Mouse (Mus musculus): ENCODE results near the gene Cd52. TPM values are rescaled to one million over a fixed set of nuclear protein-coding genes. Genes with fewer than 3 reads are reported as not detected.
"Not testable (repeated sequence)": the region's sequence is repeated elsewhere in the genome, so short reads cannot be mapped to it uniquely, and the experiment has no call there.

Gene Cd52
- total RNA-seq (2021): 1 to 10 TPM; 1.4 to 2.7 TPM

DNA sequence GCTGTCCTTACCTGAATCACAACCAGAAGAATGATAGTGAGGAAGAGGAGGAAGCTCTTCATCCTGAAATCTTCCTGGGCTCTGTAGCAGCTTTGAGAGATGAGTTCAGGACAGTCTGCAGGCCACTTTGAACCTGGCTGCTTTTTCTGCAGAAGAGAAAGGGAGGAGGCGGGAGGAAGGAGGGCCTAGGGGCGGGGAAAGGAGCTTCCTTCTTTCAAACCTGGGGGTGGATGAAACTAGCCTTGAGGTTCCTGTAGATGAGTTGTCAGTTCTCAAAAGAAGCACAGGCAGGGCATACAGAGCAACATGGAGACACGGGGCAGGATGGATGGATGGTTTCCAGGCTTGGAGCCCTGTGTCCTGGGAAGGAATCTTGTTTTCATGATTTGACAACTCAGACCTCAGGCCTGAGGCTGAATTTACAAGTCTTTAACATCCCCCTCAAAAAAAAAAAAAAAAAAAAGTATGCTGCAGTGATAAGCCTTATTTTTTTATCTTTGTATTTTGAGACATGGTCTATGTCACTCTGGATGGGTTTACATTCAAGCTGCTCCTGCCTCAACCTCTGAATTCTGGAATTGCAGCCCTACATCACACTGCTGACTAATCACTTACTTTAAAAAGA lies at the start of gene Cd52:
Gene Cd52 (minus strand): TSS at position 160 of the 625 bp plus-strand sequence.
- no peak for DNase-seq (ENCODE audit: low spot score in 2 of 2)
- intact Hi-C loops (cut with DNase I): no loop called here

DNA sequence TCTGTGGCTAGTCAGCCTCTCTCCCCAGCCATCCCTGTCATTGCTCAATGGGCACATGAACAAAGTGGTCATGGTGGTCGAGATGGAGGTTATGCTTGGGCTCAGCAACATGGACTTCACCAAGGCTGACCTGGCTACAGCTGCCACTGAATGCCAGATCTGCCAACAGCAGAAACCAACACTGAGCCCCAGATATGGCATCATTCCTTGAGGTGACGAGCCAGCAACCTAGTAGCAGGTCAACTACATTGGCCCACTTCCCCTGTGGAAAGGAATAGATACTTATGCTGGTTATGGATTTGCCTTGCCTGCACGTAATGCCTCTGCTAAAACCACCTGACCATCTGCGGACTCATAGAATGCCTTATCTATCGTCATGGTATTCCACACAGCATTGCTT lies 49.4 kb upstream of the Cd52 start:
- DNase-seq (ENCODE audit: low spot score in 2 of 2); intact Hi-C loops (cut with DNase I): not testable (repeated sequence)

DNA sequence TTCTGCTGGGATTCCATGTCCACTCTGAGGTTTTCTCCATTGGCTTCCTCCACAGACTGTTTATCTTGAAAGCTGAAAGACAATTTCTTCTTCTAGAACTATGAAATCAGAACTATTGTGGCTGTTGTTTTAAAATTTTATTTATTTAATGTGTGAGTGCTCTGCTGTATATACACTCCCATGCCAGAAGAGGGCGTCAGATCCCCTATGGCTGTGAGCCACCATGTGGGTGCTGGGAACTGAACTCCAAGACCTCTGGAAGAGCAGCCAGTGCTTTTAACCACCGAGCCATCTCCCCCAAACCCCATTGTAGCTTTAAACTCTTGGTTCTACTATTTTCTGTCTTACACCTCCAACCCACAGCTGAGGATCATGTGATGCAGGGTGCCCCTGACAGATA lies 44.0 kb upstream of the Cd52 start:
- no peak for DNase-seq (ENCODE audit: low spot score in 2 of 2)
- intact Hi-C loops (cut with DNase I): no loop called here

DNA sequence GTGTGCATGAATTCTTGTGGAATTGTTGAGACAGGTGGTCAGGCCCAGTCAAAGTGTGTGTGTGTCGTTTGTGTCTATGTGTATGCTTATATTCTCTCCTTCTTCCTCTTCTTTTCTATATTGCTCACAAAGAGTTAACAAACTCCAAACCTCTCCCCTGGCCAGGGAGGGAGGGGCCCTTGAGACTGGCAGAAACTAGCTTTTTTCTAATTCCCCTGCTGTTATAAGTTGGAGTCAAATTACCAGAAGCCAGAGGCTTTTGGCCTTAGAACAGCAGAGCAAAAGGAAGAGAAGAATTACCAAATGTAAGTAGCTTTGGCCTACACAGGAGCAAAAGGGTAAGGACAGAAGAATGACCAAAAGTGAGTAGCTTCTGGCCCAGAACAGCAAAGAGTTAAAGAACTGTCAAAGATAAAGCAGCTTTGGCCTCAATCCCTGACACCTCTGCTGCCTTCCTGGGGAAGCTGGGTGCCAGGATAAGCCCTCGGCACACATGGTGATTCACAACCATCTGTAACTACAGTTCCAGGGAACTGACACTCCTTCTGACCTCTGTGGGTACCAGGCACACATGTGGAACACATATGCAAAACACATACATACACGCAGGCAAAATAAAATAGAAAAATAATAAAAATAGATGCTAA lies 41.5 kb upstream of the Cd52 start:
- intact Hi-C loops (cut with DNase I): no loop called here

DNA sequence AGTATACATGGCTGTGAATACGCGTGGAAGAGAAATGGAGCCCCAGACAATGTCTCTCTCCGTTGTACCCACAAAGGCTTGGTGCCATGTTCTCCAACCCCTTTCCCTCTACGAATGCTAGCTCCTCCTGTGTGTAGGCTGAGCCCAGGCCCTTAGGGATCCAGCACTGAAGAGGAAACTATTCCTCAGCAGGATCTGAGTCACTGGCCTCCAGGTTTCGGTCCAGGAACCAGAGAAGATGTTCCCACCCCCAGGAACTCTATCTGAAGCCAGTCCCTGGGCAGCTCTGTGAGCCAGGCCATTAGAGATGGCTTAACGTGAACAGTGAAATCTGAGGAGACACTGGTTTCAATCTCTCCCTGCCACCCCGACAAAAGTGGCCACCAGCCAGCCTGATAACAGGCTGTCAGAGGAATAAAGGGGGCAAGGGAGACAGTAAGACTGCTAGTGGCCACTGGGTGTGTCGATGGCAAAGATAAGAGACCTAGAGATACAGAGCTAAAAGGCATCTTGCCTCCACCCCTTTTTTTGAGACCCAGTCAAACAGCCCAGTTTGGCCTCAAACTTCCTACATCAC lies 37.7 kb upstream of the Cd52 start:
- no peak for DNase-seq (ENCODE audit: low spot score in 2 of 2)
- intact Hi-C loops (cut with DNase I): no loop called here

More for the DNA sequence above, 41.5 kb upstream of the Cd52 start:
- no peak for DNase-seq (ENCODE audit: low spot score in 2 of 2)

DNA sequence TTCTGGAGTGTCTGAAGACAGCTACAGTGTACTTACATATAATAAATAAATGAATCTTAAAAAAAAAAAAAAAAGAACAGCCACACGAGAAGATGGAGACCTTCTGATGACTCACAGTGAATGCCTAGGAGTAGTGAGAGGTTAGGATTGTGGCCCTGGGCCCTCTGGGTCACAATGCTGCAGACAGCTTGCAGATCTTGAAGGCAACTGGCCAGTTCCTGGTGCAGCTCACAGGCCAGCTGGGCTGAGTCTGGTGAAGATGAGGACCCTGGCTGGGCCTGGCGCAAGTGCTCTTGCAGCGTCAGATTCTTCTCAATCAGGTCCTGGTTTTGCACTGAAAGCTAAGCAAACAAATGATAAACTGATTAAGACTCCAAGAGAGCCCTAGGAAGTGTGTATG lies 37.2 kb upstream of the Cd52 start:
- DNase-seq (ENCODE audit: low spot score in 2 of 2): no peak
- intact Hi-C loops (cut with DNase I): no loop called here

DNA sequence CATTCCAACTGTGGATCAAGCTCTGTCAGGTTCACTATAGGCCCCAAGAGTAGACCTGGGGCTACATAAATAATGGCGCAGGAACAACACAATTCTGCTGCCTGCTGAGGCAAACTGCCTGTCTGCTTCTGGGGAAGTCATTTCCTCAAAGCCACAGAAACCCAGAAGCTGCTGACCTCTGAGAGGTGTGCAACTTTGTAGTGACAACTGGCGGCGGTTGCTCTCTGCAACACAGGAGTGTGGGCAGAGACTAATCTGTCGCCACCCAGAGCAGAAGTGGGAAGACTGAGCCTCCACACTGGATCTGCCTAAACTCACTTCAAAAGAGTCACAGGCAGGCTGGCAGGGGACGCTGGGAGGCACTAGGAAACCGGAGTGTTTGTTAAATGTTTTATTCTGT lies 34.6 kb upstream of the Cd52 start:
- no peak for DNase-seq (ENCODE audit: low spot score in 2 of 2)
- intact Hi-C loops (cut with DNase I): loop anchor here (10.0 kb wide), 1 partner anchor 95 kb away; no protein-coding TSS in a partner anchor

DNA sequence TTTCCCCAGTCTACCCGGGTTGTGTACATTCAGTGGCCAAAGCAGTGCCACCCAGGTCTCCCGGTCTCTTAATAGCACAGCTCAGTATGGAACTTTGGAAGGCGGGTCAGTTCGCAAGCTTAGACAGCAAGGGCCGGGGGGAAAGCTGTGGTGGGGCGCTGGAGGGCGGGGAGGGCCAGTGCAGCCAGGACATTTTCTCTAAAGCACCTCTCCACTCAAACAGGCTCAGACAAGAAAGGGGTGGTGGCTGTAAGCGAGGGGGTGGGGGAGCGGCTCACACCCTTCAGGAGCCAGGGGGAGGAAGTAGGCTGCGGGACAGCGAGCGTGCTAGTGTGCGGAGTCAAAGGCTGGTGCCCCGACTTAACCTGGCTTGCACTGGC lies 34.1 kb upstream of the Cd52 start:
- no peak for DNase-seq (ENCODE audit: low spot score in 2 of 2)
- intact Hi-C loops (cut with DNase I): loop anchor here (10.0 kb wide), 1 partner anchor 94 kb away; no protein-coding TSS in a partner anchor

DNA sequence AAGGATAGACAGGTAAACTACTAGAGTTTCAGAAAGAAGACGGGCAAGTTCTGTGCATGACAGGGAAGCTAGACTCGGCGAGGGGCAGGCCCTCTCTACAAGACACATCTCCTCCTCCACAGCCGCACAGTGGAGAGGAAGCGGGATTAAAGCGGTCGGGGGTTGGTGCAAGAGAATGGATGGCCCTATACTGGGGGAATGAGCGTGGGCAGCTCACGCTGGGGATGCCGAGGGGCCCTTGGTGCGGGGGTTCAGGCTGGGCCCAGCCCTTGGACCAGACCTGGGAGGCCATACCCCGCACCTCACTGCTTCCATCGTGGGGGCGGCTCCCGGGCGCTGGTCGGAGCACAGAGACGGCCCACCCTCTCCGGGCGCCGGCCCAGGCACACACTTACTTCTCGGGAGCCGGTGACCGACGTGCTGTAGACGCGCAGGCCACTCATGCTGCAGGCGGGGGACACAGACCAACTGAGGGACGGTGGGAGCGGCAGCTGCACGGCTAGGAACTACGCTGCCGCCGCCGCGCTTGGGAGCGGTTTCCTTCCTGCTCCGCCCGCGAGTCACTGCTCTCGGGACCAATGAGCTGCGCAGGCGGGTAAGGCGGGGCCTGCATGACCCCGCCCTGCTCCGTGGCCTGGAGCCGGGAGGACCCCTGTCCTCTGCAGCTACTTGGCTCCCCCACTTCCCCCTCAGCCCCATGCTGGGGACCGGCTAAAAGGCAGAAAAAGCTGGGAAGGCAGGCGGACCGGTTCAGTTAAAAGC lies 33.5 kb upstream of the Cd52 start, which contains the start of gene Sh3bgrl3:
Gene Sh3bgrl3 (minus strand): TSS at position 569 of the 762 bp plus-strand sequence.
- DNase-seq (ENCODE audit: low spot score in 2 of 2): peak; percentile 87 to 91
- intact Hi-C loops (cut with DNase I): loop anchor here (10.0 kb wide), 1 partner anchor 94 kb away; no protein-coding TSS in a partner anchor

DNA sequence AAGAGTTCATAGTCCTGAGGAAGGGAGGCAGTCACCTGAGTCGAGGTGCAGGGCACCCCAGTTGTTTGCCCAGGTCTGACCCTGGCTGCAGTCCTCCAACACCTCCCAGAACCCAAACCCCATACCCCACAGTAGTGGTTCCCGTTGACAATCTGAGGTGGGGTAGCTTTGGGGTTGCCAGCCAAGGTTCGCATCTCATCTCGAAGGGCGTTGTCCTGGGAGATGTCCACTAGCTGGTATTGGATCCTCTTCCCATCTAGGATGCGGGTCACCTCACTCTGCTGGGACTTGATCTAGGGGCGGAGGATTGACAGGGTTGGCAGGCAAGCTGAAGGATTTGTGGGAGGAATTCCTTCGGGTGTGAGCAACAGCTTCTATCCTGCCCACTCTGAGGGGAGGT lies 32.9 kb upstream of the Cd52 start:
- DNase-seq (ENCODE audit: low spot score in 2 of 2): no peak
- intact Hi-C loops (cut with DNase I): loop anchor here (10.0 kb wide), 1 partner anchor 93 kb away; no protein-coding TSS in a partner anchor

DNA sequence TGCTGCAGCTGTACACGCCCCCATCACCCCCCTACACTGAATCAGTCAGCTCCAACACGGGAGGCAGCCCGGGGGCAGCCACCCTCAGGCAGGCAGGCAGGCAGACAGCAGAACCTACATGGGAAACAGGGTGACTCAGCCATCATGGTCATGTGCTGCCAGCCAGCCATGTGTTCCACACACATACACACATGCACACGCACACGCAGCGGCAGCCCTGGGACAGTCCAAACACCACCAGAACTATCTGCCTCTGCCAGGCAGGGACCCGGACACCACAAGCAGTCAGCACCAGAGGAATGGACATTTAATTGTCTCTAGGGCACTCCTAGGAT lies 32.2 kb upstream of the Cd52 start:
- peak; percentile 71 to 81 for DNase-seq (ENCODE audit: low spot score in 2 of 2)
- intact Hi-C loops (cut with DNase I): loop anchor here (10.0 kb wide), 1 partner anchor 92 kb away; no protein-coding TSS in a partner anchor

DNA sequence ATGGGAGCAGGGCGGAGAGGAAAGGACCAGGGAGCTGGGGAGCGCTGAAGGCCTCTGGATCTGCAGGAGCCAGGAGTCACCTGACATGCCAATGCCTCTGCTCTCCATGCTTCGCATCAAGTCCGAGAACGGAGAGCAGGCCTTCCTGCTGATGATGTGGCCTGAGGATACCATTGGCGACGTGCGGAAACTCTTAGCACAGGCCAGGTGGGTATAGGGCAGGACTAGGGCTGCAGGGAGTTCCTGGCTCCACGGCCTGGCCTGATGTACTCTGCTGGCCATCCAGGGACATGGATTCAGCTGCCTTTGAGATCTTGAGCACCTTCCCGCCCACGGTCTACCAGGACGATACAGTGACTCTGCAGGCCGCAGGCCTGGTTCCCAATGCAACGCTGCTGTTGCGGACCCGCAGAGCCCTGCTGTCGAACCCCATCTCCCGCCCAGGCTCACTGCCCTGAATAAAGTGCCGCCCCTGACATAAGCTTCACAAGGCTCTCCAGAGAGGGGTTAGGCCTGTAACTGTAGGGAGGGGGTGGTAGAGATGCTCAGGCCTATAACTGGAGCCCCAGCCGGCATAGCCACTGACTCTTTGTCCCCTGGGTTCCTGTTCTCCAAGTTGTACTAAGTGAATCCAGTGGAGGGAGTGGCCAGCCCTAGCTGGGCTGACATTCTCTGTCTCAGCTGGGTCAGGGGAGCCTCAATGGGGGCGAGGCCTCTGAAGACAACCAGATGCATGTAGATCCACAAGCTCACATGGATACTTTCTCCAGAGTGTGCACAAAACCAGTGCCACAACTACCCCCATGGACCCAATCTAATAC lies 31.6 kb upstream of the Cd52 start:
- intact Hi-C loops (cut with DNase I): loop anchor here (10.0 kb wide), 1 partner anchor 92 kb away; no protein-coding TSS in a partner anchor
- no peak for DNase-seq (ENCODE audit: low spot score in 2 of 2)

DNA sequence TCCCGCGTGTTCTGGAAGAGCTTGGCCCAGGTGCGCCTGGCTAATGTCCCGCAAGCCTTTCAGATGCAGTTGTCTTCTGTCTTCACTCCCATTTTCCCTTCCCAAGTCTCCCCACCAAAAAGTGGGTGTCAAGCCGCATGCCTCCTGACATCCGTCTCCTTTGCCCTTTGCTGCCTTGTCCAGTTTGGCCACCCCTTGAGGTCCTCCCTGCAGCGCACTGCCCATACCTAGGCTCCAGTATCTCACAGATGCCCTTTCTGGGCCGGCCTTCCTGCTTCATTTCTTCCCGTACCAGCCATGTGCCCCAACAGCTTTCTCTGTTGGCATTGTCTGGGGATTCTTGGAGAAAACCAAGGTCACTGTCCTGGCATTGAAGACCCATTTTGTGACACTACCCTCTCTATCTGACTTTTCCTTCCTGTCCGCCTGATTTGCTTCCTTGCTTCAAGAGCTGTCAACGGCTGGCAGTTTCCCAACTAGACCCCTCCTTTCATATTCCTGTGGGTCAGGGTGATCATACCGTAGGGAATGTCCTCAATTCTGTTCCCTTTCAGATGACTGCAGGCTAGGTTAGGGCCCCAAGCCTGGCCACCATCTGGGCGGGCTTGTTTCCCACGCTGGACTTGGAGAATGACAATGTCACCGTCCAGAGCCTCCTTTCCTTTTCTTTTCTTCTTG lies 30.6 kb upstream of the Cd52 start:
- intact Hi-C loops (cut with DNase I): loop anchor here (10.0 kb wide), 1 partner anchor 91 kb away; no protein-coding TSS in a partner anchor
- no peak for DNase-seq (ENCODE audit: low spot score in 2 of 2)

DNA sequence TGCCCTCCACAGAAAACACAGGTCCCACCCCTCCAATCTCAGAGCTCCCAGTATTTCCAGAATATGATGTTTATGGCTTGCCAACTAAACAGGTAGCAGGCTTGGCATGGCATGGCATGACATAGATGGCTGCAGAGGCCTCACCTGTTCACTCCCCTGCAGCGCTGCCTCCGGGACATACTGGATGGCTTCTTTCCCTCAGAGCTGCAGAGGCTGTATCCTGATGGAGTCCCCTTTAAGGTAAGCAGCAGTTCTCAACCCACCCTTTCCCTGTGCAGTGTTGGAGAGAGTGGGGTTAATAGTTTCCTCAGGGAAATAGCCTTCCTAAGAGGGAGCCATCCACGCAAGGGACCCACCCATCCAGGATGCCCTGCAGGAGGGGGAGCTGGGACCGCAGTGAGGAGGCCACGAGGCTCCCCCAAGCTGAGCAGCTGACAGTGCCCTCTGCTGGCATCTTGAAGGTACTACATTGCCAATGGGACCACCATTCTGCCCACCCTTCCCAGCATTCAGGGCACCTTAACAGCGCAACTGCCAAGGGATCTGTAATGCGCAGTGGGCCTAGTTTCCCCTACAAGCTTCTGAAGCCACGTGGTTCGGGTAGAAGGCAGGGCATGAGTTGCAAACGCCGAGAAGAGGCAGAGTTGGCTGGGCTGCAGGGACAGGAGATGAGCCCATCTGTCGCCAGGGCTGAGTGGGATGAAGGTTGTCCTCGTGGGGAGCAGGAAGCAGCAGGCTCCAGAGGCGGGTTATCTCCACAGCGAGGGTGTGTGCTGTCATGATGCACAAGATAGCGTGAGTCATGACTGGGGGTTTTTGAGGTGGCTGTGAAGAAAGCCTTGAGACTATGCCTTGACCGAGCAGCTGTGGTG lies 29.0 kb upstream of the Cd52 start:
- intact Hi-C loops (cut with DNase I): loop anchor here (10.0 kb wide), 1 partner anchor 89 kb away; no protein-coding TSS in a partner anchor
- DNase-seq (ENCODE audit: low spot score in 2 of 2): peak; percentile 86 to 93

DNA sequence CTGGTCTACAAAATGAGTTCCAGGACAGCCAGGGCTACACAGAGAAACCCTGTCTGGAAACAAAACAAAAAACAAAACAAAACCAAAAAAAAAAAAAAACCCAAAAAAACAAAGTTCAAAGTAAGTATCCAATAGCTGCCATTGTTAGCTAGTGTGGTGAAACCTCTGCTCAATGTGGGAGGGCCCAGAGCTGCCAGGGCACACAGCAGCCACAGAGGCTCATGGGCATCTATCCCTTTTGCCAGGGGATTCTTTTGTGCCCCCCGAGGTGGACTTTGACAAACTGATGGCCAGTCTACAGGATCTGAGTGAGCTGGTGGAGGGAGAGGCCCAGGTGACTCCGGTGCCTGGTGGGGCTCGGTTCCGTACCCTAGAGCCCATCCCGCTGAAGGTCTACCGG lies 28.3 kb upstream of the Cd52 start:
- intact Hi-C loops (cut with DNase I): loop anchor here (10.0 kb wide), 1 partner anchor 88 kb away; no protein-coding TSS in a partner anchor
- no peak for DNase-seq (ENCODE audit: low spot score in 2 of 2)

DNA sequence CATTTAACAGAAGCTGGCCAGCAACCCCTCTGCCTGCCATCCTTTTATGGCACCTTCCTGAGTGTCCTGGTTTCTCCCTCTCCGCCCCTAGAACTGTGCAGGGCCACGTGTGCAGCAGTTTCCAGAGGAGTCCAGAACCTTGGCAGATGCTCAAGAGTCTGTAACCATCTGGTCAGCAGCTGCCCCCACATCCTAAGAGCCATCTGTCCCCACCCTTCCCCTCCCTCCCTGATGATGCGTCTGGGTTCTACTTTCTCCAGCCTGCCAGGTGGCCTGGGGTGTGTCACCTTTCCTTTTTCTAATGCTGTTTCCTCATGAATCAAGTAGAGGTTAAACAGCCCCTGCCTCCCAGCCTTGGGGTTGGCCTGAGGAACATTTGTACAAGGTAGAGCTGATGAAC lies 27.4 kb upstream of the Cd52 start:
- DNase-seq (ENCODE audit: low spot score in 2 of 2): peak in 1 of 2 experiments; percentile 33
- intact Hi-C loops (cut with DNase I): loop anchor here (10.0 kb wide), 1 partner anchor 87 kb away; no protein-coding TSS in a partner anchor

DNA sequence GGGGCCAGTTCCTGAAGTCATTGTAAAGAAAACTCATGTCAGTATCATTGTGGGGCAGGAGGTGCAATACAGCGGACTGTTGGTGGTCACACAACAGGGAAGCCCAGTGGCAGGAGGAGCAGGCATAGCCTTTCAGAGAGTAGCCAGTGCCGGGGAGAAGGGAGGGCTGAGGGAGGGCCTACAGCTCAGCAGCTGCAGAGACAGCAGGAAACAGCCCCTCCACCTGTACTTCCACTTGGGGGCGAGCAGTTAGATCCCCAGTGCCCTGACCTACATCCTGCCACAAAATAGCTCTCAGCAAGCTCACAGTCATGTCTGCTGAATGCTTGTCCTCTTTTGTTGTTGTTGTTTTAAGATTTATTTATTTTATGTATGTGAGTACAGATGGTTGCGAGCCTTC lies 26.7 kb upstream of the Cd52 start:
- intact Hi-C loops (cut with DNase I): loop anchor here (10.0 kb wide), 1 partner anchor 87 kb away; no protein-coding TSS in a partner anchor
- DNase-seq (ENCODE audit: low spot score in 2 of 2): no peak

Measured in left cerebral cortex, postnatal 36 days (tissue).